ENCODE assay signal across 22 mouse cellular contexts in the genomic region with DNA sequence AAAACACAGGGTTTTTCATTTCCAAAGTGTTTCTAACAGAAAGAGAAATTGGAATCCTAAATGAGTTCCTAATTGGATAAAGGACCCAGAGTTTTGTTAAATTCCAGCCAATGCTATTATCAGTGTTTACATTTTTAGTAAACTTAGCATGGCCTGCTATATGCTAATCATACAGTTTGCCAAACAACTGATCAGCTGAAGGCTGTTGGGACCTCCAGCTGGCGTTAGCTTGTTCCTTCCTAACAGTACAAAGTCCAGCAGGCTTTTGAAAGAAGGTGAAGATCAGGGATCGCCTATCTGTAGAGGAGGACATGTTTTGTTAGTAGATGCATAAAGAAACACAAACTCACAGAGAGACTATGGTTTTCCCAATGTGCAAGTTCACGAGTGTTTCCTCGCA.
"Had no signal": no experiment of that assay in that cellular context is flagged by ENCODE, and none has a peak within 500 bp of the region (broad histone marks: within the 10 kb centered on the region; RNA-seq: fewer than 3 reads in every experiment).

No protein-coding gene starts in this region.

- ATAC-seq: forebrain, postnatal 0 days; hindbrain, postnatal 0 days had no signal

- H3K9ac ChIP-seq: forebrain, postnatal 0 days; heart, embryonic 13.5 days; heart, embryonic 15.5 days; hindbrain, embryonic 13.5 days; hindbrain, embryonic 15.5 days; limb, embryonic 12.5 days had no signal

- H3K36me3 ChIP-seq: heart, embryonic 15.5 days; hindbrain, embryonic 15.5 days; limb, embryonic 10.5 days had no signal

- H3K27ac ChIP-seq: heart, adult 2 months; heart, embryonic 13.5 days; heart, embryonic 15.5 days; hindbrain, embryonic 13.5 days; hindbrain, embryonic 15.5 days; hindbrain, postnatal 0 days; layer of hippocampus, adult 2 months; left cerebral cortex, adult 2 months; limb, embryonic 10.5 days; limb, embryonic 12.5 days had no signal

- H3K4me1 ChIP-seq: hindbrain, embryonic 15.5 days; limb, embryonic 10.5 days had no signal

- H3K4me2 ChIP-seq: heart, embryonic 11.5 days; heart, embryonic 13.5 days; heart, embryonic 15.5 days; hindbrain, embryonic 13.5 days; hindbrain, embryonic 15.5 days; limb, embryonic 12.5 days had no signal

- DNase-seq: forebrain, postnatal 0 days; gastrocnemius, postnatal 14 days; gastrocnemius, postnatal 36 days; heart, adult 11 months; heart, adult 2 months; heart, postnatal 14 days; heart, postnatal 36 days; kidney, adult 18-20 months; kidney, adult 8-10 months; kidney, postnatal 10 days; kidney, postnatal 25 days; kidney, postnatal 4 days had no signal

- H3K27me3 ChIP-seq: heart, embryonic 13.5 days; heart, embryonic 15.5 days; hindbrain, embryonic 13.5 days; hindbrain, embryonic 15.5 days; limb, embryonic 12.5 days had no signal

- H3K4me3 ChIP-seq: heart, adult 2 months; heart, embryonic 13.5 days; heart, embryonic 15.5 days; hindbrain, embryonic 13.5 days; hindbrain, embryonic 15.5 days; layer of hippocampus, adult 2 months; left cerebral cortex, adult 2 months; limb, embryonic 10.5 days; limb, embryonic 12.5 days had no signal

- H3K9me3 ChIP-seq: heart, embryonic 13.5 days; heart, embryonic 15.5 days; hindbrain, embryonic 13.5 days; limb, embryonic 10.5 days had no signal
